Mouse (Mus musculus): Measurements from ENCODE around the gene Adgrd1. TPM values are rescaled to one million over a fixed set of nuclear protein-coding genes. Genes with fewer than 3 reads are reported as not detected.

The Adgrd1 gene
- polyA plus RNA-seq, 1 experiment from 2014 or later: 1.6 TPM

DNA sequence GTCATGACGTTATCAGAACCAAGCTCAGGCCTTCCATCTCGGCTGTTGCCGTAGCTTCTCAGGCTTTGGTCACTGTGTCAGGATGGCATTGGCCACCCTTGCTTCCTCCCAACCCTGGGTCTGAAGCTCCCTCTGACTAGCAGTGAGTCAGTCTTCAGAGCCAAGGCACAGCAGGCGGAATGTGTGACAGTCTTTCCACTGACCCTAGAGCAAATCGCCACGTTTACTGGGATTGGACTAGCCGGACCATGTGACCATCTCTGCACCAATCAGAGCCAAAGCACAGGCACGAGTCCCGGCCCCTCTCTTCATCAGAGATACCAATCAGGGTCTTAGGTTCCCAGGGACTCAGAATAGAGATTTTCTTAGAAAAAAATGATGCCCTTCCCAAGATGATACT is 117.5 kb downstream of the Adgrd1 start:
- Histone ChIP-seq H3K27ac (ENCODE audit: low read depth, low read length) (no peak overlapping the region), H3K4me1 (replicated peaks; ENCODE audit: control insufficient read depth, insufficient read depth, low read length) (no peaks in the 10 kb centered on the region), H3K4me3 (ENCODE audit: low read depth, low read length) (no peak overlapping the region), H3K36me3 (ENCODE audit: control insufficient read depth, insufficient read depth) (no peaks in the 10 kb centered on the region), H3K27me3 (replicated peaks; ENCODE audit: control insufficient read depth, insufficient read depth, low read length) (no peaks in the 10 kb centered on the region), H3K4me2 (replicated peaks; ENCODE audit: low read depth) (no peak overlapping the region), H3K9ac (ENCODE audit: low read depth, low read length) (no peak overlapping the region), H3K9me3 (ENCODE audit: control insufficient read depth) (no peaks in the 10 kb centered on the region)
- no peak for TF ChIP-seq CTCF (IDR thresholded peaks at IDR 0.05; ENCODE audit: low read depth)
- no peak for ATAC-seq
- WGBS: 45% methylated on average over 9 of the region's 9 CpGs

DNA sequence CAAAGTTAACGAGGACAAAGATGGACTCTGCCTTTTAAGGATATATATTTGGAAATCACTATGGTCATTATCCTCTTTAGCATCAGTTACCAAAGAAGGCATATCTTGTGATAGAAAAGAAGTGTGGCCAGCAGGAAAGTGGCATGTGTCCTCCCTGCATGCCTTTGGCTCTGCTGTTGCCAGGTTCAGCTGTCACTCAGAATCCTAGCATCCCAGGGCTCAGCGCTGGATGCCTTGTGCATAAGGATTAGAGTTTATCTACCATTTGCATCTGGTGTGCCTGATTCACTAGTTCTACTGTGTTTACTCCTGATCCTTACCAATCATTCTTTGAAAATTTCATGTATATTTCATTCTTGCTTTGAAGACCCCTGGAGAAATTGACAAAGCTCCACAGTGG is 119.5 kb downstream of the Adgrd1 start:
- Histone ChIP-seq H3K4me3 (ENCODE audit: low read depth, low read length) (no peak overlapping the region), H3K9ac (ENCODE audit: low read depth, low read length) (no peak overlapping the region), H3K4me1 (replicated peaks; ENCODE audit: control insufficient read depth, insufficient read depth, low read length) (no peaks in the 10 kb centered on the region), H3K27ac (ENCODE audit: low read depth, low read length) (no peak overlapping the region), H3K9me3 (ENCODE audit: control insufficient read depth) (no peaks in the 10 kb centered on the region), H3K4me2 (replicated peaks; ENCODE audit: low read depth) (no peak overlapping the region), H3K27me3 (replicated peaks; ENCODE audit: control insufficient read depth, insufficient read depth, low read length) (no peaks in the 10 kb centered on the region), H3K36me3 (ENCODE audit: control insufficient read depth, insufficient read depth) (no peaks in the 10 kb centered on the region)
- TF ChIP-seq CTCF (IDR thresholded peaks at IDR 0.05; ENCODE audit: low read depth): no peak
- WGBS: 82% methylated on average over 2 of the region's 2 CpGs
- no peak for ATAC-seq

DNA sequence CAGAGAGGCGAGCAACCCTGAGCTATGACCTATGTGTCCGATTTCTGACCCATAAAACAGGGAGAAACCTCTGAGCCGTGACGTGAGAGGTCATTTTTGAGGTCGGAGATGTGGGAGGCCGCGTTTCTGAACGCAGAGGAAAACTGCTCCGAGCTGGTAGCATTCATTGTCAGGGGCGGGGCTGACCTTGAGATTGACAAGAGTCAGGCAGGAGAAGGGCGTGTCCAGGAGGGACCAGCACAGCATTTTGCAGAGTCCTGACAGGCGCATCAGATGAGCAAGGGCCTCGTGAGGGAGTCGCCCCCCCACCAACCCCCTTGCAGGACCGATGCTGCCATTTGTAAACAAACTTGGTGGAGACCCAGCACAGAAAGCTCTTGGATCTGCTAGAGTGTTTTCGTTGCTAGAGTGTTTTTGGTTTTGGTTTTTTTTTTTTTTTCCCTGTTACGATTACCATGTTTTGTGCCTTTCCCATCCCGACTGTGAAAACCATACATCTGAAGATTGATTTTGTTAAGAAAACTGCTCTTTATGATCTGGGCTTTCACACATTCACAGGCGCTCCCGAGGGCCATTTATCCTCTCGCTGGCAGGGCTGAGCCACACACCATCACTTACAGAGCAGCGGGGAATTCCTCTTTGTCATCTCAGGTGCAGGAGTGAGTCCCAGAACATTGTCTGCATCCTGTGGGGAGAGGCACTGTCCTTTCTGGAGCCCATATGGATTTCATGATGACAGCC is 121.1 kb downstream of the Adgrd1 start:
- no peak for ATAC-seq
- no peaks in the 10 kb centered on the region for H3K27me3 ChIP-seq (replicated peaks; ENCODE audit: control insufficient read depth, insufficient read depth, low read length)
- H3K4me2 ChIP-seq (replicated peaks; ENCODE audit: low read depth): 0 out of 2 replicates have a peak overlapping the region, but pooled peaks have one; percentile 17
- no peak overlapping the region for H3K27ac ChIP-seq (ENCODE audit: low read depth, low read length)
- H3K36me3 ChIP-seq (ENCODE audit: control insufficient read depth, insufficient read depth): no peaks in the 10 kb centered on the region
- no peaks in the 10 kb centered on the region for H3K4me1 ChIP-seq (replicated peaks; ENCODE audit: control insufficient read depth, insufficient read depth, low read length)
- H3K9me3 ChIP-seq (ENCODE audit: control insufficient read depth): no peaks in the 10 kb centered on the region
- no peak overlapping the region for H3K4me3 ChIP-seq (ENCODE audit: low read depth, low read length)
- TF ChIP-seq CTCF (IDR thresholded peaks at IDR 0.05; ENCODE audit: low read depth): no peak
- WGBS: 9% methylated on average over 22 of the region's 22 CpGs
- H3K9ac ChIP-seq (ENCODE audit: low read depth, low read length): no peak overlapping the region

DNA sequence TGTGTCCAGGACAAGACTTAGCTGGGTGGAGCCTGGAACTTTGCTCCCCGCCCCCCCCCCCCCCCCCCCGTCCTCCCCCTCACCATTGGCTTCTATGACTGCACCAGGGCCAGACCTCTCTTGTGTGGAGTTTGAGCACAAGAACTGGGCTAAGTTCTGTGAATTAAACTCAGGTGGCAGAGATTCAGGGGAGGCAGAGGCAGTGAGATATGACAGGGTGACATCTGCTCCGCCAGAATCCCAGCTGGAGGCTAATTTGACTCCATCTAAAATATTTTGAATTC is 121.6 kb downstream of the Adgrd1 start:
- TF ChIP-seq CTCF (IDR thresholded peaks at IDR 0.05; ENCODE audit: low read depth): no peak
- Histone ChIP-seq H3K27me3 (replicated peaks; ENCODE audit: control insufficient read depth, insufficient read depth, low read length) (no peaks in the 10 kb centered on the region), H3K36me3 (ENCODE audit: control insufficient read depth, insufficient read depth) (no peaks in the 10 kb centered on the region), H3K9me3 (ENCODE audit: control insufficient read depth) (no peaks in the 10 kb centered on the region), H3K4me3 (ENCODE audit: low read depth, low read length) (no peak overlapping the region), H3K4me1 (replicated peaks; ENCODE audit: control insufficient read depth, insufficient read depth, low read length) (no peaks in the 10 kb centered on the region), H3K9ac (ENCODE audit: low read depth, low read length) (no peak overlapping the region), H3K27ac (ENCODE audit: low read depth, low read length) (no peak overlapping the region), H3K4me2 (replicated peaks; ENCODE audit: low read depth) (no peak overlapping the region)
- WGBS: 22% methylated on average over 2 of the region's 3 CpGs
- ATAC-seq: no peak

DNA sequence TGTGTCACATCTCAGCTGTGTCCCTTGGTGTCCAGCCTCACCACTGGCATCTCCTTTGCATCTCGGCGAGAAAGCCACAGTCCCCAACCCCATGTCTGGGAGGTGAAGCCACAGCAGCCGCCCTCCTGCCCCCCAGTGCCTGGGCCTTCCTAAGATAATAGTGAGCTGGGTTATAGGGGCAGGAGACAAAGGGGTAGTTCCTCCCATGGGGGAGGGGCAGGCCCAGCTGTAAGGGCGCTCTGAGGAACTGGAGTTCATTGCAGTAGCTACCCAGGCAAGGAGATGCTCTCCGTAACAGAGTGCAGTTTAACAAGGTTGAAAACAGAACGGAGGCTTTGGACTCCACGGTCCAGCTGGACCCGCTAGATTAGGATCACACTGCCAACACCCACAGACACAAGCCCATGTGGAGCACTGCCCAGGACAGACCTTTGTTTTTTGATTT is 122.0 kb downstream of the Adgrd1 start:
- Histone ChIP-seq H3K27ac (ENCODE audit: low read depth, low read length) (no peak overlapping the region), H3K27me3 (replicated peaks; ENCODE audit: control insufficient read depth, insufficient read depth, low read length) (no peaks in the 10 kb centered on the region), H3K4me3 (ENCODE audit: low read depth, low read length) (no peak overlapping the region), H3K4me1 (replicated peaks; ENCODE audit: control insufficient read depth, insufficient read depth, low read length) (no peaks in the 10 kb centered on the region), H3K9me3 (ENCODE audit: control insufficient read depth) (no peaks in the 10 kb centered on the region), H3K36me3 (ENCODE audit: control insufficient read depth, insufficient read depth) (no peaks in the 10 kb centered on the region), H3K4me2 (replicated peaks; ENCODE audit: low read depth) (no peak overlapping the region), H3K9ac (ENCODE audit: low read depth, low read length) (no peak overlapping the region)
- no peak for TF ChIP-seq CTCF (IDR thresholded peaks at IDR 0.05; ENCODE audit: low read depth)
- ATAC-seq: no peak
- 35% methylated on average over 8 of the region's 8 CpGs for whole genome bisulfite sequencing

DNA sequence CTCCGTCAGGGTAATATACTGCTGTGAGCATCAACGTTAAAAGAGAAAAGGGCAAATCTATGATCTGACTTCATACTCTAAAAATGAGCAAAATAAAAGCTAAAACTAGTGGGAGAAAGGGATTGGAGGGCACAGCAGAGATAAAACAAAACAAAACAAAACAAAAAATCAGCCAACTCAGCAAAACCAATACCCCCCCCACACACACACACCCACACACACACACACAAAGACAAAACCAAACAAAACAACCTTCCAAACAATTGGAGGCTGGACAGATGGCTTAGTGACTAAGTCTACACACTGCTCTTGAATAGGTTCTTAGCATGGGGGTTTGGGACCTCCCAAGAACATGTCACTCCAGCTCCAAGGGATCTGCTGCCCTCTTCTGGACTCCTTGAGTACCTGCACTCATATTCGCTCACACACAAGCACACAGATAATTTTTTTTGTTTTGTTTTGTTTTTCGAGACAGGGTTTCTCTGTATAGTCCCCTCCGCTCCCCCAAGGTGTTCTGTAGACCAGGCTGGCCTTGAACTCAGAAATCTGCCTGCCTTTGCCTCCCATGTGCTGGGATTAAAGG is 122.7 kb downstream of the Adgrd1 start:
- 86% methylated on average over 5 of the region's 5 CpGs for WGBS
- Histone ChIP-seq H3K4me2 (replicated peaks; ENCODE audit: low read depth) (no peak overlapping the region), H3K9me3 (ENCODE audit: control insufficient read depth) (no peaks in the 10 kb centered on the region), H3K9ac (ENCODE audit: low read depth, low read length) (no peak overlapping the region), H3K4me3 (ENCODE audit: low read depth, low read length) (no peak overlapping the region), H3K27ac (ENCODE audit: low read depth, low read length) (no peak overlapping the region), H3K27me3 (replicated peaks; ENCODE audit: control insufficient read depth, insufficient read depth, low read length) (no peaks in the 10 kb centered on the region), H3K36me3 (ENCODE audit: control insufficient read depth, insufficient read depth) (no peaks in the 10 kb centered on the region), H3K4me1 (replicated peaks; ENCODE audit: control insufficient read depth, insufficient read depth, low read length) (no peaks in the 10 kb centered on the region)
- no peak for ATAC-seq
- peak; percentile 22; the same call in 1 of the 2 replicates for TF ChIP-seq CTCF (IDR thresholded peaks at IDR 0.05; ENCODE audit: low read depth)

Measured in intestine, postnatal 0 days (tissue).